Mouse (Mus musculus) gastrocnemius, postnatal 10 days (tissue): ENCODE measurements around the gene Tdpoz5. TPM values are rescaled to one million over a fixed set of nuclear protein-coding genes. Genes with fewer than 3 reads are reported as not detected.
"Not testable (repeated sequence)": the region's sequence is repeated elsewhere in the genome, so short reads cannot be mapped to it uniquely, and the experiment has no call there.

ENCODE experiments used
- DNase-seq: peaks from one replicate; pipeline ENCODE4 v3.0.0; 2021; ENCODE audit warnings: mixed read lengths
- long read RNA-seq, 2 experiments: library from polyadenylated mRNA; stranded (forward); transcript quantifications; one replicate each; pipeline ENCODE4 v2.0.0; 2021
- total RNA-seq, 2 experiments: library from RNA; stranded (reverse); gene quantifications; 2 replicates each; pipeline ENCODE4 v1.2.3; 2021

Tdpoz5 gene
- total RNA-seq = not detected
- long read RNA-seq, experiment 1 = 0 reads
- long read RNA-seq, experiment 2 = 0 reads

DNA sequence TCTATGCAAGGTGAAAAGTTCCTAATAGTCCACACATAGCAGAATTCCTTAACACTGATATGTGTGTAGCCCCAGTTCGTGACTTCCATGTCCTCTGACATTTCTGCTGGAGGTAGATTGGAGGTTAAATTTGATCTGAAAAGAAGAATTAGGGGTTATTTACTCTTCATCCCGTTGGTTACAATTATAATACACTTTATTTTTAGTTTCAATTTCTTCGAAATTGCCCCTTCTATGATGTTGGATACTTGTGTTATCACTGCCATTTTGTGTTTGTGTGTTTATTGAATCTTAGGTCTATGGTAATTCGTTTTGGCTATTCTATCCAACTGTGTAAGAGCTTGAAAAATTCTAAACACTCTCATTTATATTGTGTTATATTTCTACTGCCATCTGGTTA, at the start of gene Tdpoz5:
Gene Tdpoz5 (minus strand): TSS at position 101 of the 400 bp plus-strand sequence.
- not testable (repeated sequence) for DNase-seq

DNA sequence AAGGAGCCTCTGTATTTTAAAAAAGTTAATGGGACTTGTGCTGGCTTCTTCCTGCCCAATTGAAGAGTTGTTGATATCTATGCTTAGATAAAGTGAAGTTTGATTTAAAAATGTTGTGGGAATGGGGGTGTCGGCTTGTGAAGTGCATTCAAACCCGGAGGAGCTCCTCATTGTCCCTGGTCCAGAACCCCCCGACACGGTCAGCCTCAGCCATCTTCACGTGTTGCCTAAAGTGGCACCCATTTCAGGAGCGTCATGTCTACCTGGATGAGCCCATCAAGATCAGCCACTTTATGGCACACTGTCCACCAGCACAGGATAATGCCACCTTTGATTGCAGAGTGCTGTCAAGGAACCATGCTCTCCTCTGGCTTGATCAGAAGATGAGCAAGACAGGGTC, 7.8 kb upstream of the Tdpoz5 start:
- DNase-seq = not testable (repeated sequence)

DNA sequence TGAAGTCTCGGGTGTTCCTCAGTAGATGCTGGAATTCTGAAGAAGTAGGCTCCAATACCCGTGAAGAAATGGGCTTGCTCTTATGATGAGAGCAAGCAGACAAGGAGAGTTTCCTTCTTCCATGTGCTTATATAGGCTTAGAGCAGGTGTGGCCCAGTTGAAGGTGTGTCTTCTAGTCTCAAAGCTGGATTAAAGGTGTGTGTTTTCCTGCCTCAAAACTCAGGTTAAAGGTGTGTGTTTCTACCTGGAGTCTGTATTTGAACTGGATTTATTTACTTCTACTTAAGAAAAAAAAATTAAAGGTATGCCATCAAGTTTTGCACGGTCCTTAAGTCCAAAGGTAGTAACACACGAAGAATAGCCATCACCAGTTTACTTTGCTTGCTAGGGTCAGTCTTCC, 17.7 kb downstream of the Tdpoz5 start, which contains the start of gene Gm9117:
Gene Gm9117 (minus strand): TSS at position 101 of the 400 bp plus-strand sequence.
- not testable (repeated sequence) for DNase-seq

DNA sequence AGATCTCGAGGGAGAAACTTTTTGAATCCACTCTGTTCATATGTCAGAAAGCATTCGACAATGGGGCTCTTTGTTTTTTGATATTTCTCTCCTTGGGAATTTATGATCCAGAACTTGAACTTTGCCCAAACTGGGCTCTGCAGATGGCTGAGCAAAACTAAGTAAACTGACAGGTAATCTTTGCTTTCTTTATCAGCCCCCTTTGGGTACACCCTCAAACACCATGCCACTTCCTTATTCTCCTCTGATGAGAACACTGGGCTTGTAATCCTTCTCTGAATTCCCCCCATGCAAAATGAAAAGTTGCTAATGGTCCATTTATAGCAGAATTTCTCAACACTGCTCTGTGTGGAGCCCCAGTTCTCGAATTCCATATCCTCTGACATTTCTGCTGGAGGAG, 22.7 kb downstream of the Tdpoz5 start:
- DNase-seq = not testable (repeated sequence)

Other genes starting within 250 kb of the Tdpoz5 start
- not detected for gene Gm5773, start 188.3 kb downstream of the Tdpoz5 start, total RNA-seq
- not detected for gene Tdpoz4, start 164.9 kb downstream of the Tdpoz5 start, total RNA-seq
- not detected for gene Tdpoz3, start 135.3 kb downstream of the Tdpoz5 start, total RNA-seq
- gene Gm9117, start 17.8 kb downstream of the Tdpoz5 start, total RNA-seq = not detected
- gene Gm9125, start 93.6 kb upstream of the Tdpoz5 start, total RNA-seq = not detected
- gene Gm10697, start 111.3 kb upstream of the Tdpoz5 start, total RNA-seq = not detected
- gene Gm10696, start 216.9 kb upstream of the Tdpoz5 start, total RNA-seq = not detected
- not detected for gene Gm5286, start 235.4 kb upstream of the Tdpoz5 start, total RNA-seq